Mouse (Mus musculus): ENCODE measurements around the gene Sbno2. TPM values are rescaled to one million over a fixed set of nuclear protein-coding genes. Genes with fewer than 3 reads are reported as not detected.

Gene Sbno2
- total and polyA plus RNA-seq, 3 experiments: 10.6 to 16.9 (median 11.2) TPM

- 0 out of 2 replicates have a peak, but pooled peaks cover 2% of the 10 kb centered on the region for H3K36me3 ChIP-seq (ENCODE audit: control insufficient read depth, insufficient read depth, low read length)
- peak overlapping the region; percentile 74 for H3K27ac ChIP-seq
- H3K4me3 ChIP-seq: peak overlapping the region; percentile 31
- H3K4me1 ChIP-seq (ENCODE audit: control insufficient read depth, insufficient read depth, low read length): peaks cover 23% of the 10 kb centered on the region
- H3K9ac ChIP-seq (ENCODE audit: low read depth, low read length): peak overlapping the region; percentile 59
- no peaks in the 10 kb centered on the region for H3K79me2 ChIP-seq (replicated peaks; ENCODE audit: control insufficient read depth, insufficient read depth, low read length)
- intact Hi-C loops (cut with DNase I): loop anchor here (2.0 to 5.0 kb wide), 2 partner anchors 18 to 37 kb away; no protein-coding TSS in a partner anchor
- peak; percentile 74; the same call in 1 of the 2 replicates for TF ChIP-seq EP300 (IDR thresholded peaks at IDR 0.05; ENCODE audit: insufficient read depth, low read depth, low read length)
- peak; percentile 32; the same call in 1 of the 2 replicates for TF ChIP-seq POLR2A (IDR thresholded peaks at IDR 0.05; ENCODE audit: insufficient read depth, low read depth, low read length)
- TF ChIP-seq CTCF (IDR thresholded peaks at IDR 0.05): peak; percentile 63
- WGBS: 18% methylated on average over 28 of the region's 28 CpGs
- H3K27me3 ChIP-seq (ENCODE audit: control insufficient read depth, insufficient read depth, low read length): no peaks in the 10 kb centered on the region
- peak; percentile 70 to 88 for DNase-seq
Measured at GRCm38 (mm10) chr10:80074813-80075601, 30.4 kb downstream of the Sbno2 start.

DNA sequence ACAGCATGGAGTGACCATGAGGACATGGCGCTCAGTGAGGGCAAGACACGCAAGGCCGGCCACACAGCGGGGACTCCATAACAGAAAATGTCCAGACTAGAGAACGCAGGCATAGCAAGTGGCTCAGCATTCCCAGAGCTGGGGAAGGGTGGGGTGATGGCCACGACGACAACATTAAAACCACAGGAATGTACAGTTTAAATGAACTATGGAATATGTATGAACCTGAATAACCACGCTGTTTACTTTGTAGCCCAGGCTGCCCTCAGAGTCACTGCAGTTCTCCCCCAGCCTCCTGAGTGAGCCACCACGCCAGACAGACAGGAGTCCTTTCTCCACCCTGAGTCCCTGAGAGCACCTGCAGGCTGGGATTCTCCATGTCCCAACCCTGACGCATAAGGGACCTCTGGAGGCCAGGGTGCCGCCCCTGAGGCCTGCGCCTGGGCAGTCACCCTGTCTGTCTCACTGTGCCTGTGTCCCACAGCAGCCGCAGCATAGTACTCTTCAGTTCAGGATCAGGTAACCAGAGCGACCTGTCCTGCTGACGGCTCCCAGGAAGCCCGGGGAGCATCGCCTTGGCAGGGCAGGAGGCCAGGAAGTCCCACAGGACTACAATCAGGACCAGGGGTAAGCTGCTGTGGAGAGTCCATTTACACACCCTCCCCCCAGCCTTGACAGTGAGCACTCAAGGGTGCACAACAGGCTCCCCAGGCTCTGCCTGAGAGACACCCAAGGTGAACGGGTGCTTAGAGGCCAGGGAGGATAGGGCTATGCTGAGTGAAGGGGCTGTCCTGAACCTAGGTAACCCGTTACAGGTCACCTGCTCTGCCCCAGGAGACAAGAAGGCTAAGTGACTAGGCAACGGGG is 32.5 kb downstream of the Sbno2 start:
- Histone ChIP-seq H3K27ac (no peak overlapping the region; the same call in 1 of the 2 replicates), H3K27me3 (ENCODE audit: control insufficient read depth, insufficient read depth, low read length) (no peaks in the 10 kb centered on the region), H3K4me1 (ENCODE audit: control insufficient read depth, insufficient read depth, low read length) (peaks cover 23% of the 10 kb centered on the region), H3K36me3 (ENCODE audit: control insufficient read depth, insufficient read depth, low read length) (0 out of 2 replicates have a peak, but pooled peaks cover 2% of the 10 kb centered on the region), H3K4me3 (no peak overlapping the region), H3K79me2 (replicated peaks; ENCODE audit: control insufficient read depth, insufficient read depth, low read length) (no peaks in the 10 kb centered on the region), H3K9ac (ENCODE audit: low read depth, low read length) (no peak overlapping the region)
- 87% methylated on average over 20 of the region's 20 CpGs for WGBS
- intact Hi-C loops (cut with DNase I): no loop called here
- no peak for TF ChIP-seq CTCF (IDR thresholded peaks at IDR 0.05)
- no peak for TF ChIP-seq POLR2A (IDR thresholded peaks at IDR 0.05; ENCODE audit: insufficient read depth, low read depth, low read length)
- TF ChIP-seq EP300 (IDR thresholded peaks at IDR 0.05; ENCODE audit: insufficient read depth, low read depth, low read length): no peak
- no peak for DNase-seq

GRCm38 (mm10) chr10:80071516-80071900 is 33.9 kb downstream of the Sbno2 start:
- 26% methylated on average over 3 of the region's 3 CpGs for WGBS
- Histone ChIP-seq H3K9ac (ENCODE audit: low read depth, low read length) (peak overlapping the region; percentile 7; the same call in 1 of the 2 replicates), H3K79me2 (replicated peaks; ENCODE audit: control insufficient read depth, insufficient read depth, low read length) (no peaks in the 10 kb centered on the region), H3K27me3 (ENCODE audit: control insufficient read depth, insufficient read depth, low read length) (no peaks in the 10 kb centered on the region), H3K27ac (peak overlapping the region; percentile 94), H3K4me1 (ENCODE audit: control insufficient read depth, insufficient read depth, low read length) (peaks cover 23% of the 10 kb centered on the region), H3K4me3 (no peak overlapping the region), H3K36me3 (ENCODE audit: control insufficient read depth, insufficient read depth, low read length) (0 out of 2 replicates have a peak, but pooled peaks cover 2% of the 10 kb centered on the region)
- peak in 1 of 2 experiments; percentile 44 for DNase-seq
- intact Hi-C loops (cut with DNase I): loop anchor here (2.0 kb wide), 1 partner anchor 15 kb away; no protein-coding TSS in a partner anchor
- TF ChIP-seq EP300 (IDR thresholded peaks at IDR 0.05; ENCODE audit: insufficient read depth, low read depth, low read length) (no peak), CTCF (IDR thresholded peaks at IDR 0.05) (no peak), POLR2A (IDR thresholded peaks at IDR 0.05; ENCODE audit: insufficient read depth, low read depth, low read length) (no peak)

- DNase-seq: peak; percentile 86 to 91
- peak overlapping the region; percentile 94 for H3K27ac ChIP-seq
- H3K4me1 ChIP-seq (ENCODE audit: control insufficient read depth, insufficient read depth, low read length): peaks cover 23% of the 10 kb centered on the region
- intact Hi-C loops (cut with DNase I): loop anchor here (2.0 kb wide), 1 partner anchor 14 kb away; no protein-coding TSS in a partner anchor
- TF ChIP-seq POLR2A (IDR thresholded peaks at IDR 0.05; ENCODE audit: insufficient read depth, low read depth, low read length) (no peak), CTCF (IDR thresholded peaks at IDR 0.05) (no peak), EP300 (IDR thresholded peaks at IDR 0.05; ENCODE audit: insufficient read depth, low read depth, low read length) (0 out of 2 replicates have a peak, but pooled peaks have one; percentile 49)
- no peak overlapping the region for H3K9ac ChIP-seq (ENCODE audit: low read depth, low read length)
- 0 out of 2 replicates have a peak, but pooled peaks cover 2% of the 10 kb centered on the region for H3K36me3 ChIP-seq (ENCODE audit: control insufficient read depth, insufficient read depth, low read length)
- no peaks in the 10 kb centered on the region for H3K79me2 ChIP-seq (replicated peaks; ENCODE audit: control insufficient read depth, insufficient read depth, low read length)
- no peak overlapping the region for H3K4me3 ChIP-seq
- no peaks in the 10 kb centered on the region for H3K27me3 ChIP-seq (ENCODE audit: control insufficient read depth, insufficient read depth, low read length)
- 36% methylated on average over 9 of the region's 9 CpGs for WGBS
Measured at GRCm38 (mm10) chr10:80070837-80071515, 34.4 kb downstream of the Sbno2 start.

- Histone ChIP-seq H3K9ac (ENCODE audit: low read depth, low read length) (no peak overlapping the region), H3K27me3 (ENCODE audit: control insufficient read depth, insufficient read depth, low read length) (no peaks in the 10 kb centered on the region), H3K36me3 (ENCODE audit: control insufficient read depth, insufficient read depth, low read length) (0 out of 2 replicates have a peak, but pooled peaks cover 2% of the 10 kb centered on the region), H3K79me2 (replicated peaks; ENCODE audit: control insufficient read depth, insufficient read depth, low read length) (no peaks in the 10 kb centered on the region), H3K27ac (no peak overlapping the region), H3K4me1 (ENCODE audit: control insufficient read depth, insufficient read depth, low read length) (peaks cover 23% of the 10 kb centered on the region), H3K4me3 (no peak overlapping the region)
- TF ChIP-seq POLR2A (IDR thresholded peaks at IDR 0.05; ENCODE audit: insufficient read depth, low read depth, low read length): no peak
- TF ChIP-seq EP300 (IDR thresholded peaks at IDR 0.05; ENCODE audit: insufficient read depth, low read depth, low read length): no peak
- TF ChIP-seq CTCF (IDR thresholded peaks at IDR 0.05): no peak
- intact Hi-C loops (cut with DNase I): loop anchor here (2.0 kb wide), 1 partner anchor 13 kb away; no protein-coding TSS in a partner anchor
- 80% methylated on average over 4 of the region's 4 CpGs for WGBS
- DNase-seq: no peak
Measured at GRCm38 (mm10) chr10:80069948-80070450, 35.4 kb downstream of the Sbno2 start.
